Mouse (Mus musculus) ovary, postnatal 10 days (tissue): Measurements from ENCODE around the gene Akap5.

Experiments
- DNase-seq: peaks from one replicate; pipeline ENCODE4 v3.0.0; 2022; ENCODE audit warnings: low spot score

Gene Akap5

DNA sequence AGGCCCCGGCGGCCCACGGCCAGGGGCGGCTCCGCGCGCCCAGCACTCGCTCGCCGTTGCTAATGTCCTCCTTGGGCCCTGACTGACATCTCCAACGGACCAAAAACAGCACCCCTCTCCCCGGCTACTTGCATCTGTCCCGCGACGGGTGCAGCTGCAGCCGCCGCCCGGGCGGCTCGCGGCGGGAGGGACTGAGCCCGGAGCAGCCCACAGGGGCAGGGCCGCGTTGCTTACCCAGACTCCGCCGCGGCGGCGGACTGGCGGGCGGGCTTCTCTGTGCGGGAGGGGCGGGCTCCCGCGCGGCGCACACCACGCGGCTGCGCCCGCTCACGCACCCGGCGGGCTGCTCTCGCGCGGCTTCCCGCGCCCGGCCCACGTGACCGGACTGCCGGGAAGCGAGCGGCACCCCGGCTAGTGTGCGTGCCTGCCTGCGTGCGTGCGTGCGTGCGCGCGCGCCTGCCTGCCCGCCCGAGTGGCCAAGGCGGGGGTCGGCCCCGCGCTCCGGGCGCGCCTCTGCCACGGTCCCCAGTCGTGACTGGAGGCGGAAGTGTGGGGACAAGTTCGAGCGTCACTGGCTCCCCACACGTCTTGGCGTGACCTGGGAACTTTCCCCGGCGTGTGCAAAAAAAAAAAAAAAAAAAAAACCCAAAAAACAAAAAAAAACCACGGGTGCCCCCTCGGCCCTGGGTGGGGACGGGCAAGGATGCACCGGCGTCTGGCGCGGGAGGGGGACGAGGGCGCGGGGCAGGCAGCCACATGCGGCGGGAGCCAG is 44.7 kb downstream of the Akap5 start, which contains the start of gene Zbtb25:
Gene Zbtb25, minus strand, starts transcription at position 397 of the 772 bp plus-strand sequence.
- DNase-seq, result peak; percentile 62

DNA sequence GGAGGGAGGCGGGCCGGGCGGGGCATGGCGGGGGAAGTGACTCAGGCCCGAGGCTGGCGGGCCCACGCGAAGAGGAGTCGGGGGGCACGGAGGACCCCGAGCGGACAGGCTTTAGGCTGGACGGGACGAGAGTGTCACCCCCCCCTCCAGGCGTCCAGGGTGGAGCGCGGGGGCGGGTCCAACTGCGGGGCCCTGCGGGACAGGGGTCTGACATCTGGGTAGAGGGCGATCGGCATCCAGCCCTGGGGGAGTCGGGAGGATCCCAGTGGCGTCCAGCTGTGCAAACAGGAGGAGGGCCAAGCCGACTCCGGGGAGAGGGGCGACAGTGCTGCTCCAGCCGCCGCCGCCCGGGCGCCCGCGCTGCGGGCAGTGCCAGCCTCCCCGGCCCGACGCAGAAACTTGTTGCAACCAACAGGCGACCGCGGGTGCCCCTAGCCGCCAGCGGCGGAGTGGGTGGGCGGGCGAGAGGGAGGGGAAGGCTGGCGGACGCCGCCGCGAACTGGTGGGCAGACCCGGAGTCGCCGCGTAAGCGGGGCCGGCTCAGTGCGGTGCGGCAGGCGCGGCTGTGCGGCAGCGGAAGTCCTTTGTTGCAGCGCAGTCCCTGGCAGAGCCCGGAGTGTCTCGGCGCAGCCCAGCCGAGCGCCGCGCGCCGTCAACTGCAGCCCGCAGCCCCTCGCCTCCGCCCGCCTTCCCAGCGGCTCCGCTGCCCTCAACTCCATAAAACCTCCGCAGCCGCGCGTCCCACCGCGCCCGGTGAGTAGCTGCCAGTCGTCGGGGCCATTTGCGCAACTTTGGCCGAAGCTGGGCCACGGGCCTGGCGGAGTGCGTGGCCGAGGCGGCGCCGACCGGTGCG is 45.5 kb downstream of the Akap5 start, which contains the start of gene Zbtb1:
Gene Zbtb1, plus strand, starts transcription at position 289 of the 853 bp plus-strand sequence.
- peak; percentile 73 for DNase-seq

DNA sequence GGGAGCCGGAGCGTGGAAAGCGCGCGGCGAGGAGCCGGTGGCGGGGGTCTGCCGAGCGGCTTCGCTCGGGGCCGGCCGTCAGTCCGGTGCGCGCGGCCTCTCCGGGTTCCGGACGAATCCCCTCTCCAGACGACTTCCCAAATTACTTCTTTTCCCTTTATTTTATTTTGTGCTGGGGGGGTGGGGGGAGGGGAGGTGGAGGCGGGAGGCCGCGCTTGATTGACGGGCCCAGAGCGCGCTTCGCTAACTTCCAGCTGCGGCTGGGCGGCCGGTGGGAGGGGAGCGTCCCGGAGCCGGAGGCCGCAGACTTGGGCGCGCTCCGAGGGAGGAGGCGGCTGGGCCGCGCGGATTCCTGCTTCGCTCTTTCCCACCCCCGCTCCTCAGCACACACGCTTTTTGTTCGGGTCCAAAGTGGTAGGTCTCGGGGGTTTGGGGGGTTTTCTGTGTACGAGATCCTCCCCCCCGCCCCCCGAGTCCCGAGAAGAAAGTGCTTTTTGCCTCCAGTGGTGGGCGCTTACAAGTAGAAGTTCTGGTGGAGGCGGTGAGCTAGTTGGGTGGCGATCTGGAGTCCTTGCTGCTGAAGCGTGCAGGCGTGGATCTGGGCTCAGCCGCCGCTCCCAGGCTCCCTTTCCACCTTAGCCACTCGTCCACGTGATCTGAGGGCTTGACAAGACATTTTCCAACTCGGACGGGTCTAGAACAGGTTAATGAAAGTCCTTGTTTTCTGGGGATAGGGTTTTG is 46.3 kb downstream of the Akap5 start:
- peak; percentile 68 for DNase-seq

DNA sequence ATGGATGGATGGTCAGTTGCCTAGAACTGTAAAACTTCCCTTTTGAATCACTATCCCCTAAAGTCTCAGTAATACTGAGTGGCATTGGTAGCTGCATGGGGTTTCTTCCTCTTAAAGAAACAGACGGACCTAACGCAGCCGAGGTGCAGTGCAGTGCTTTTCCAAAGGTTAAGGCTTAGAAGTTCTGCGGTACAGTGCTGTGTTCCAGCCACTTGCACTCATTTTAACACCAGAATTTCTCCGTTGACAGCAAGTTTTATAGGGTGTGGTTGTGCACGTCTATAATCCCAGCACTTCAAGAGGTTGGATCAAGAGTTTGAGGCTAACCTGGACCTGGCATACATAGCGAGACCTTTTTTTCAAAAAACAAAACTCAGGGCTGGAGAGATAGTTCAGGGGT is 47.4 kb downstream of the Akap5 start:
- DNase-seq, result no peak

DNA sequence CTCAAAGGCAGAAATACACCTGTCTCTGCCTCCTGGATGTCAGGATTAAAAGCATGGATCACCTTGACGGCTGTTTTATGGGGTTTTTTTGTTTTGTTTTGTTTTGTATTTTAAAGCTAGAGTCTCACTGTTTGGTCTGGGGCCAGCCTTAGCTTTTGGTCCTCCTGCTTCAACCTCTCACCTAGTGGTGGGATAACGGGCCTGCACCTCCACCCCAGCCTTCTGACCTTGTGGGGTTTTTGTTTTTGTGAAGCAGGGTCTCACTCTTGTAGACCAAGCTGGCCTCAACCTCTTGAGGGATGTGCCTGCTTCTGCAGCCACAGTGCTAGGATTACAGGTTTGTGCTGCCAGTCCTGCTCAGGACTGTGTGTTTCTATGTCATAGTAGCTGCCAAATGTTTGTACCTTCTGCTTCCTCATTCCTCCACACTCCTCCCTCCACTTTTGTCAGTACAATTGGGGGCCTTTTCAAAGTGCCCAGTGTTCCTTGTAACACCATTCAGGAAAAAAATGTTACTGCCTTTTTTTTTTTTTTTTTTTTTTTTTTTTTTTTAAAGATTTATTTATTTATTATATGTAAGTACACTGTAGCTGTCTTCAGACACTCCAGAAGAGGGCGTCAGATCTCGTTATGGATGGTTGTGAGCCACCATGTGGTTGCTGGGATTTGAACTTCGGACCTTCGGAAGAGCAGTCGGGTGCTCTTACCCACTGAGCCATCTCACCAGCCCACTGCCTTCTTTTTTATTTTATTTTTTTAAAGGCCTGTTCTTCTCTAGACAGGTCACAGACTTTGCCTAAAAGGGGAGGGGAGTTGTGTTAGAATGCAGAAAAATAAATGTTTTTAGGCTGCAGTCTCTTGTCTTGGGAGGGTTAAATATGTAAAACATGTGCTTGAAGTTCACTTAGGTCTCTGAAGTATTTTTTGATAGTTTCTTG is 48.5 kb downstream of the Akap5 start:
- DNase-seq, result no peak

DNA sequence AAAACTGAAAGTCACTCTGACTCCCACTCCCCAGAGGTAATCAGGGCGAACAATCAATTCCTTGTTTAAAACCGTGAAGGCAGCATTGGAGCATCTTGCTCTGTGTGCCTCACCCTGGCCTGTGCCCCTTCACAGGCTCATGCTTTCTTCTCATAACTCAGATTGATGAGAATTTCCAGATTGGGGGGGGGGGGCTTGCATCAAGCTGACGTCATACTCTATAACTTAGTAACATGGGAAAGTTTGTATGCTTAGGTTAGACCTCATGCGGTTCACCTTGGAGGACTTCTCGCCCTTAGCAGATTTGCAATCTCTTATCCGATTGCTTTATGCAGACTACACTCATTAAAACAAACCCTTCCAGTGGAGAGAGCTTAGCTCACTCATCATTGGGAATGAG is 49.3 kb downstream of the Akap5 start:
- DNase-seq, result no peak

DNA sequence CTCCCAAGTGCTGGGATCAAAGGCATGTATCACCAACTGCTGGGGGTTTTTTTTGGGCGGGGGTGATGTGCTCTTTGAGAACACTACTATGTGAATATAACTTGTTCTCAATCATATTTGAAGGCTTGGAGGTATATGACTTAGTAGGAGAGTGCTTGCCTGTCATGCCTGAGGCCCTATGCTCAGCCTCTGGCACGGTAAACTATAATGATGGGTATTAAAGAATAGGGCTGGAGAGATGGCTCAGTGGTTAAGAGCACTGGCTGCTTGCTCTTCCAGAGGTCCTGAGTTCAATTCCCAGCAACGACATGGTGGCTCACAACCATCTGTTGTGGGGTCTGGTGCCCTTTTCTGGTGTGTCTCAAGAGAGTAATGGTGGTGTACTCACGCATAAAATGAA is 50.2 kb downstream of the Akap5 start:
- DNase-seq, result no peak

DNA sequence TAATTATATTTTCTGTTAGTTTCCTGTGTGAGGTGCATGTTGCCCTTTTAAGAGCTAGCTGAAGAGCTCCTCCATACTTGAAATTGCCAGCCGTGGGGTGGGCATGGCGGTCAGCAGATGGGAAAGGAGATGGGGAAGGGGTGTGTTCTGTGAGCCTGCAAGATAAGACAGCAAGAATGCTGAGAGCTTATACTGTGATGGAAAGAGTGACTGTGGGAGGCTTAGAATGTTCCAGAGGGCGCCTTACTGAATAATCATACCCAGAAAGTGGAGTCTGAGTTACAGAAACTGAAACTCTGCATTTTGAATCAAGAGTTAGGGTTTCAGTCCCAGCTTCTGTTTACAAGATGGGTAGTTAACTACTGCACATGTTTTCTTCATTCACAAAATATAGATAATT is 50.8 kb downstream of the Akap5 start:
- no peak for DNase-seq

DNA sequence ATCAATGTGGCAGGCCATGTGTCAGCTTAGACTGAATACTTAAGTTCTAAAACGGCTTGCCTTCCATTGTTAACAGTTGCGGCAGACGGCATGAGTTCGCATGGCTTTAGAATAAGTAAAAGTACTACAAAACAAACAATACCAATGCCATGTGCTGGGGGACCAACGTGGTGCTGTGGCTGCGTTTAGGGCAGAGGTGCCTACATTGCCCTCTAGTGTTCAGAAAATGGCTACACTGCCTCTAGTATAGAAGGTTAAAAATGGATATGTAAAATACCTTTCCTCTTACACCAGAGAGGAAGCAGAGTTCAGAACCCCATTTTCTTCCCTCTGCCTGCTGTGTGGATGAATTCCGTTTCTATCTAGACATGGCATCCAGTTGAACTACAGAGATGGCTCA is 52.0 kb downstream of the Akap5 start:
- no peak for DNase-seq

DNA sequence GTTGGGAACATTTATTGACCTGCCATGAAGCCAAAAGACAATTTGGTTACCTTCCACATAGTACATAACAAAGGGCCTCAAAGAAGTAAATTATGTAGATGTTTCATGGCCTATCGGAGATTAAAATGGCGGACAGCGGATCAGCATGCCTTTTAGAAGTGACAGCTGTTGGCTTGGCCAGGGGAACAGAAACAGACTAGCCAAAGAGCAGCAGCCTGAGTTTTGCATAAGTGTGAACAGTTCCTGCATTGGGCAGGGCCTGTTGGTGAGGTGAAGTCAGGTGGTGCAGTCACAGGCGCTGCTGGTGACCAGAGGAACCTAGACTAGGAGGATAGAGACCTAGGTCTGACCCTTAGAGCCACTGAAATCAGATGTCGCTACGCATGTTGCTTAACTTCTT is 52.4 kb downstream of the Akap5 start:
- no peak for DNase-seq

DNA sequence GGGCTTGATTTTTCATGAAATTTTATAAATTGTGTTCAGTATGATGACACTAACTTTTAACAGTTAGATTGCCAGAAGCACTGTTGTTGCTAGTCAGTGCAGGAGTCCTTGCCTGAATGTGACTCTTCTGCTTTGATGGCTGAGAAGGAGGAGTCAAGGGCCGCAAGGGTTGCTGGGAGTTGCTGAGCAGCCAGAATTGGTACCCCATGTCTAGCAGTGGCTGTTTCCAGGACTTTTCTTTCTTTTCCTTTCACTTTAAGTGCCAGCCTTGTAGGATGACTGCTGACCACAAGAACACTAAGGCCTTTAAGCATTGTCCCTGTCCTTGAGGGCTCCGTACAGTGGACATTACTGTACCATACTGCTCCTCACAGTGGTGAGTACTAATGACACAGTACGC is 53.0 kb downstream of the Akap5 start:
- no peak for DNase-seq

DNA sequence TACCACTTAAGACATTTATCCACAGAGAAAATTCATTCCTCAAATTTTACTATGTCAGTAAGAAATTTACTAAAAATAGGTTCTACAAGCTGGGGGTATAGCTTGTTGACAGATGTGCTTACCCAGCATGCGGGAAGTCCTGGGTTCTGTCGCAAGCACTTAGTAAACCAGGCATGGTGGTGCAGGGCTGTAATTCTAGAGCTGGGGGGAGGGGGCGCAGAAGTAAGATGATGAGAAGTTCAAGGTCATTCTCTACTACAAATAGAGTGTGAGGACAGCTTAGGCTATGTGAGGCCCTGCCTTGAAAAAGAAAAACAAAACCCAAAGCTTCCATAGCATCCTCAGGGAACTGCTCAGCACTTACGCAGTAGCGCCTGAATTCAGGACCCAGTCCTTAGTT is 53.9 kb downstream of the Akap5 start:
- no peak for DNase-seq

DNA sequence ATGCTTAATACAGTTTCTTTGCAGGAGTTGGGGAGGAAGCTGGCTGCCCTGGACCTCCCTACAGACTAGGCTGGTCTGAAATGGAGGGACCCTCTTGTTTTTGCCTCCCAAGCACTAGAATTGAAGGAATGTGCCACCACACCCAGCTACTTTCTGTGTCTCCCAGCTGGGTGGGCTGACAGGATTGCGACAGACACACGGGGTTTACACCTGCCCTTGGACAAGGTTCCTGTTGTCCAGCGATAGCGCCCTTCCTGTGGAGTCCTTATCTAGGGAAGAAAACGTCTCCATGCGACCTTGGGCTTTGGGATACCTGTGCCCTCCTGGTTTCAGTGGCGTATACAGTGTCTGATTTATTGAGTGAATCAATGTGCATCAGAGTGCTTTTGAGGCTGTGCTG is 55.5 kb downstream of the Akap5 start:
- DNase-seq, result no peak
